Mouse (Mus musculus): ENCODE measurements around the gene Dus1l. TPM values are rescaled to one million over a fixed set of nuclear protein-coding genes. Genes with fewer than 3 reads are reported as not detected.
A peak's percentile ranks its signal among the peaks of the same experiment; 100 is the strongest.

Dus1l gene
- polyA plus RNA-seq, 1 experiment from 2014 or later = 66.6 TPM

- H3K4me1 ChIP-seq = peaks cover 35% of the 10 kb centered on the region
- H3K4me2 ChIP-seq (replicated peaks) = peak overlapping the region; percentile 98
- peak overlapping the region; percentile 97 for H3K9ac ChIP-seq
- peaks cover 32% of the 10 kb centered on the region for H3K36me3 ChIP-seq
- WGBS = 0% methylated on average over 21 of the region's 21 CpGs
- no peaks in the 10 kb centered on the region for H3K9me3 ChIP-seq
- peak; percentile 55 for ATAC-seq (ENCODE audit: low FRiP score, low read depth)
- peak overlapping the region; percentile 97 for H3K27ac ChIP-seq
- H3K4me3 ChIP-seq = peak overlapping the region; percentile 98
- H3K27me3 ChIP-seq = no peaks in the 10 kb centered on the region
Observed at GRCm38 (mm10) chr11:120824787-120825288, 28.6 kb upstream of the Dus1l start.

- peak within 1 kb of the TSS; percentile 97 for H3K27ac ChIP-seq
Observed at GRCm38 (mm10) chr11:120823956-120824786, 28.0 kb upstream of the Dus1l start, which contains the start of gene Fasn. Fasn (minus strand) TSS chr11:120824547.

GRCm38 (mm10) chr11:120823551-120823947 is 27.3 kb upstream of the Dus1l start:
- Histone ChIP-seq H3K4me2 (replicated peaks) (peak overlapping the region; percentile 98), H3K4me1 (peaks cover 35% of the 10 kb centered on the region), H3K36me3 (peaks cover 45% of the 10 kb centered on the region), H3K27ac (peak overlapping the region; percentile 97), H3K4me3 (peak overlapping the region; percentile 98), H3K27me3 (no peaks in the 10 kb centered on the region), H3K9me3 (no peaks in the 10 kb centered on the region), H3K9ac (peak overlapping the region; percentile 97)
- under 1% methylated on average over 31 of the region's 40 CpGs for WGBS
- ATAC-seq (ENCODE audit: low FRiP score, low read depth) = peak; percentile 45

More at GRCm38 (mm10) chr11:120823956-120824786, 28.0 kb upstream of the Dus1l start, which contains the start of gene Fasn:
- Histone ChIP-seq H3K36me3 (peaks cover 39% of the 10 kb centered on the region), H3K27me3 (no peaks in the 10 kb centered on the region), H3K4me3 (peak within 1 kb of the TSS; percentile 98), H3K9me3 (no peaks in the 10 kb centered on the region), H3K4me2 (replicated peaks) (peak within 1 kb of the TSS; percentile 98), H3K9ac (peak within 1 kb of the TSS; percentile 97), H3K4me1 (peaks cover 35% of the 10 kb centered on the region)
- under 1% methylated on average over 93 of the region's 109 CpGs for WGBS
- peak; percentile 91 for ATAC-seq (ENCODE audit: low FRiP score, low read depth)

GRCm38 (mm10) chr11:120822831-120823550 is 26.8 kb upstream of the Dus1l start:
- H3K9ac ChIP-seq = peak overlapping the region; percentile 97
- WGBS = under 1% methylated on average over 14 of the region's 14 CpGs
- H3K4me2 ChIP-seq (replicated peaks) = peak overlapping the region; percentile 98
- H3K36me3 ChIP-seq = peaks cover 51% of the 10 kb centered on the region
- peak overlapping the region; percentile 98 for H3K4me3 ChIP-seq
- no peaks in the 10 kb centered on the region for H3K9me3 ChIP-seq
- ATAC-seq (ENCODE audit: low FRiP score, low read depth) = no peak
- peak overlapping the region; percentile 97 for H3K27ac ChIP-seq
- H3K27me3 ChIP-seq = no peaks in the 10 kb centered on the region
- H3K4me1 ChIP-seq = peaks cover 35% of the 10 kb centered on the region

GRCm38 (mm10) chr11:120822321-120822720 is 26.1 kb upstream of the Dus1l start:
- Histone ChIP-seq H3K4me2 (replicated peaks) (peak overlapping the region; percentile 98), H3K9ac (peak overlapping the region; percentile 97), H3K27ac (no peak overlapping the region), H3K9me3 (no peaks in the 10 kb centered on the region), H3K4me1 (peaks cover 35% of the 10 kb centered on the region), H3K27me3 (no peaks in the 10 kb centered on the region), H3K36me3 (peaks cover 57% of the 10 kb centered on the region), H3K4me3 (peak overlapping the region; percentile 98)
- WGBS = 55% methylated on average over 4 of the region's 4 CpGs
- no peak for ATAC-seq (ENCODE audit: low FRiP score, low read depth)

- H3K36me3 ChIP-seq = peaks cover 66% of the 10 kb centered on the region
- H3K27me3 ChIP-seq = no peaks in the 10 kb centered on the region
- H3K9ac ChIP-seq = peak overlapping the region; percentile 97
- peaks cover 35% of the 10 kb centered on the region for H3K4me1 ChIP-seq
- H3K4me2 ChIP-seq (replicated peaks) = peak overlapping the region; percentile 98
- peak overlapping the region; percentile 98 for H3K4me3 ChIP-seq
- 84% methylated on average over 14 of the region's 14 CpGs for WGBS
- H3K27ac ChIP-seq = no peak overlapping the region
- H3K9me3 ChIP-seq = no peaks in the 10 kb centered on the region
- no peak for ATAC-seq (ENCODE audit: low FRiP score, low read depth)
Observed at GRCm38 (mm10) chr11:120821076-120821922, 25.1 kb upstream of the Dus1l start.

GRCm38 (mm10) chr11:120820546-120820945 is 24.3 kb upstream of the Dus1l start:
- Histone ChIP-seq H3K36me3 (peaks cover 68% of the 10 kb centered on the region), H3K9ac (0 out of 2 replicates have a peak overlapping the region, but pooled peaks have one; percentile 97), H3K4me1 (peaks cover 28% of the 10 kb centered on the region), H3K27ac (no peak overlapping the region), H3K4me3 (no peak overlapping the region), H3K4me2 (replicated peaks) (no peak overlapping the region), H3K9me3 (no peaks in the 10 kb centered on the region), H3K27me3 (no peaks in the 10 kb centered on the region)
- WGBS = 92% methylated on average over 14 of the region's 14 CpGs
- no peak for ATAC-seq (ENCODE audit: low FRiP score, low read depth)

- Histone ChIP-seq H3K36me3 (peaks cover 78% of the 10 kb centered on the region), H3K27ac (no peak overlapping the region), H3K9me3 (no peaks in the 10 kb centered on the region), H3K4me3 (no peak overlapping the region), H3K9ac (no peak overlapping the region), H3K27me3 (no peaks in the 10 kb centered on the region), H3K4me1 (peaks cover 22% of the 10 kb centered on the region), H3K4me2 (replicated peaks) (no peak overlapping the region)
- ATAC-seq (ENCODE audit: low FRiP score, low read depth) = no peak
- 93% methylated on average over 6 of the region's 6 CpGs for WGBS
Observed at GRCm38 (mm10) chr11:120819556-120819955, 23.4 kb upstream of the Dus1l start.

GRCm38 (mm10) chr11:120818251-120818650 is 22.0 kb upstream of the Dus1l start:
- no peak overlapping the region for H3K27ac ChIP-seq
- H3K4me3 ChIP-seq = no peak overlapping the region
- H3K9ac ChIP-seq = no peak overlapping the region
- H3K27me3 ChIP-seq = no peaks in the 10 kb centered on the region
- WGBS = 97% methylated on average over 13 of the region's 13 CpGs
- ATAC-seq (ENCODE audit: low FRiP score, low read depth) = no peak
- H3K4me2 ChIP-seq (replicated peaks) = no peak overlapping the region
- H3K36me3 ChIP-seq = peaks cover 91% of the 10 kb centered on the region
- H3K4me1 ChIP-seq = peaks cover 22% of the 10 kb centered on the region
- H3K9me3 ChIP-seq = no peaks in the 10 kb centered on the region

GRCm38 (mm10) chr11:120817358-120817757 is 21.2 kb upstream of the Dus1l start:
- H3K4me3 ChIP-seq = no peak overlapping the region
- H3K27me3 ChIP-seq = no peaks in the 10 kb centered on the region
- H3K4me2 ChIP-seq (replicated peaks) = no peak overlapping the region
- 89% methylated on average over 6 of the region's 6 CpGs for WGBS
- H3K36me3 ChIP-seq = peaks cover 100% of the 10 kb centered on the region
- peaks cover 14% of the 10 kb centered on the region for H3K4me1 ChIP-seq
- ATAC-seq (ENCODE audit: low FRiP score, low read depth) = no peak
- no peak overlapping the region for H3K9ac ChIP-seq
- H3K9me3 ChIP-seq = no peaks in the 10 kb centered on the region
- H3K27ac ChIP-seq = no peak overlapping the region

GRCm38 (mm10) chr11:120812068-120812467 is 15.9 kb upstream of the Dus1l start:
- Histone ChIP-seq H3K27me3 (no peaks in the 10 kb centered on the region), H3K4me2 (replicated peaks) (no peak overlapping the region), H3K27ac (no peak overlapping the region), H3K4me1 (no peaks in the 10 kb centered on the region), H3K9me3 (no peaks in the 10 kb centered on the region), H3K9ac (no peak overlapping the region), H3K36me3 (peaks cover 100% of the 10 kb centered on the region), H3K4me3 (no peak overlapping the region)
- no peak for ATAC-seq (ENCODE audit: low FRiP score, low read depth)
- 93% methylated on average over 16 of the region's 16 CpGs for WGBS
